Mouse (Mus musculus) urinary bladder, postnatal 36 days (tissue): ENCODE results near the gene 4930583I09Rik.

Source experiments
- DNase-seq, 2 experiments: peaks; one replicate each; pipeline ENCODE4 v3.0.0; 2022; ENCODE audit warnings: low spot score in 2 of 2, mixed read lengths in 1 of 2

Gene 4930583I09Rik

GRCm38 (mm10) chr17:64835928-64836327 is at the start of gene 4930583I09Rik:
Gene 4930583I09Rik, minus strand, starts transcription at chr17:64836071.
- DNase-seq = no peak

DNA sequence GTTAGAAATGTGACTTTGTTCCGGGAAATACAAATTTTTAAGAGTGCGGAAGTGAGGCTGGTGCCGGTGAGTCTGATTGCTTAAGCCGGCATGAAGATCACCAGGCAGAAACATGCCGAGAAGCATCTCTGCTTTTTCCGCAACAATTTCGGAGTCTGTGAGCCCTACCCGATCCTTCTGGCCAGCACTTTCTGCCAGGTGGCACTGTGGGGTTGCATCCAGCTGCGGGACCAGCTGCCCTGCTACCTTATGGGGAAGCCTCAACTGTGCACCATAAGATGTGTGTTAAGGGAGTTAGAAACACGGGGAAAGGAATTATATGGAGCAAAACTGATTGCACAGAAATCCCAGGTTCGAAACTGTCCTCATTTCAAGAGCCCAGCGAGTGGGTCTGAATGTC is 40.2 kb upstream of the 4930583I09Rik start:
- DNase-seq = no peak

DNA sequence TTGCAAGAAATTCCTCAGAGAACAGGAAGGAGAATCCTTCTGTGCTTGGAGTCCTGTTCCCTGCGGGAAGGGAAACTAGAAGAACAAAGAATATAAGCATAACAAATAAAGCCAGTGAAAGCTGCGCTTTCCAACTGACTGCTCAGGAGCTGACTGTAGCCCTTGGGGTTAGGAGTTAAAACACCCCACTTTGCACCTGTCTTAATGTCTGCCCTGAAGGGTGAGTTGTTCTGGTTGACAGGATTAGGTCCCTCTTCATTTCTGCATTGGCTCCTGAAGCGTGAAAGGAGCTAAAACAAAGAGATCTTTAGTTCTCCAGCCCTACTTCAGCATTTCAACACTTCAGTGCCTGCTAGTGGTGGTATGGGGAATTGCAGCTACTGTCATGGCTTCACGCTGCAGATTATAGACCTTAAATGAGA is 37.8 kb upstream of the 4930583I09Rik start:
- peak; percentile 13 to 19 for DNase-seq

GRCm38 (mm10) chr17:64863817-64864216 is 27.9 kb upstream of the 4930583I09Rik start:
- DNase-seq = no peak

- DNase-seq = no peak
Observed at GRCm38 (mm10) chr17:64860963-64861362, 25.1 kb upstream of the 4930583I09Rik start.

DNA sequence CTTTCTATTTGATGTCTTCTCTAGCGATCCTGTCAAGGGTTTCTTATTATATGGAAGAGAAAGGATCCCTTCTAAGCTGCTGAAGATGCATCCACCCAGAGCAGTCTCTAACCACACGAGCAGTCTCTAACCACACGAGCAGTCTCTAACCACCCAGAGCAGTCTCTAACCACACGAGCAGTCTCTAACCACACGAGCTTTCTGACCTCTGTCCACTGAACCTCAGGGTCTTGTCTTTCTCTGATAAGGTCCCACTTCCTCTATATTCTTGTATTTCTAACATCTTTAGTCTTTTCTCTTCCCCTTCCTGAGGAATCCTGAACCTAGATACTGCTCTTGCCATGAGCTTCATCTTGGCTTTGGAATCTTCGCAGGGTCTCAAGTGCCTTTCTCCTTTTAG is 23.0 kb upstream of the 4930583I09Rik start:
- no peak for DNase-seq

- no peak for DNase-seq
Observed at GRCm38 (mm10) chr17:64848031-64848430, 12.2 kb upstream of the 4930583I09Rik start.

DNA sequence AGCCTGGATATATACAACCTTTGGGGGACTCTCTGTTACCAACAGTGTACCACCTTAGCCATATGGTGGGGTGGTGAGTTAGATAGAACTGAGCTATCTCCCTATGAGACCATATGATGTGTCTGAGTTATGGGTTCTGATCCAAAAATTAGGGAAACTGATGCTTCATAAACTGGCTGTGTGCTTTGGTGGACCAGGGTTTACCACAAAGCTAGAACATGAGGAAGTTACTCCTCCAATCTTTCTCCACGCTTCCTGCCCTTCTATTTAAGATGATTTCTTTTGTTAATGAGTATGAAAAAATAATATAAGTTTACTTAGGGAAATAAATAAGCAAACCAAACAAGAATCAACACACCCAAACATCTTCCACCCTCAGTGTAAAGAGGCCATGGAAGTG is 10.8 kb upstream of the 4930583I09Rik start:
- DNase-seq = no peak

- DNase-seq = no peak
Observed at GRCm38 (mm10) chr17:64836892-64837291, 1.0 kb upstream of the 4930583I09Rik start.

GRCm38 (mm10) chr17:64836352-64836751 is 481 bp upstream of the 4930583I09Rik start:
- no peak for DNase-seq

DNA sequence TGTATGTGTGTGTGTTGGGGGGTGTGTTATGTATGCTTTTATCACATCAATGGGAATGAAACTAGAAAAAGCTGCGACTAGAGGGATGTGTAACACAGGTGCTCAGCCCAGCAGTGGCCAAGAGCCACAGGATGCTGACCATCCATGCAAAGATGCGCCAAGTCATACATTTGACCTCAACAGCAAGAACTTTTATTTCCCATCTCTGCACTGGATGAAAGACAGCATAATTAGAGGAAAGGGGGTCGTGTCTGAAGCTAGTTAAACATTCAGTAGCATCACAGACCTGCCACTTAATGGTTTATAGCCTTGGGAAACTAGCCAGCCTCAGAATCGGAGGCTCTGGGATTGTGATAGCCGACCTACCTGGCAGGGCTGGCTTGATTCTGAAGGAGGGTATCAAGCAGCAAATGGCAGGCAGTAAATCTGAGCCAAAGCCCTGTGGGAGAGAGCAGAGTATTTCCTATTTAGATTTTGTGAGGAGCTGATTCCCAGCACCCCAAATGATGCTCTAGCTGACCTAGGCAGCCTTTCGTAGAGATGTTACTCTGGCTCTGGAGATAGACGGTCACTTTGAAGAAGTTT is 1.9 kb downstream of the 4930583I09Rik start:
- no peak for DNase-seq

- DNase-seq = no peak
Observed at GRCm38 (mm10) chr17:64833071-64833470, 2.8 kb downstream of the 4930583I09Rik start.

DNA sequence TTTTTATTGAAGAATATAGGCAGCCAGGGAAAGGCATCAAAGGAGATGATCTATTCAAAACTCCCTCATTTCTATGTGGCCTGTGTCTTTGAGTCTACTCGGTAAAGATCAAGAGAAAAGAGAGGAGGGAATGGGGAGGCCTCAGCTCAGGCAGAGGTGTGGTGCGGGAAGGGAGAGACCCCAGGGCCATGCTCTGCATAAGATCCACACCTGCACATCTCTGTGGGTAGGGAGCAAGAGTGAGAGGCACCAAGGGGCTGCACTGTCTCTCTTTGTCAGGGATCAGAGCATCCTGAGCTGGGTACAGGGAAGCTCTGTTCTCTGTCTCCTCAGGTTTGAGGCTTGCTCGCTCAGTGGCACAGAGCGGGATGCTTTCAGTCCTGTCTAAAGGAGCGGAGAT is 8.4 kb downstream of the 4930583I09Rik start:
- no peak for DNase-seq

- DNase-seq = no peak
Observed at GRCm38 (mm10) chr17:64826843-64827242, 9.0 kb downstream of the 4930583I09Rik start.

- DNase-seq = no peak
Observed at GRCm38 (mm10) chr17:64822561-64822960, 13.3 kb downstream of the 4930583I09Rik start.

GRCm38 (mm10) chr17:64820841-64821593 is 14.9 kb downstream of the 4930583I09Rik start:
- no peak for DNase-seq

DNA sequence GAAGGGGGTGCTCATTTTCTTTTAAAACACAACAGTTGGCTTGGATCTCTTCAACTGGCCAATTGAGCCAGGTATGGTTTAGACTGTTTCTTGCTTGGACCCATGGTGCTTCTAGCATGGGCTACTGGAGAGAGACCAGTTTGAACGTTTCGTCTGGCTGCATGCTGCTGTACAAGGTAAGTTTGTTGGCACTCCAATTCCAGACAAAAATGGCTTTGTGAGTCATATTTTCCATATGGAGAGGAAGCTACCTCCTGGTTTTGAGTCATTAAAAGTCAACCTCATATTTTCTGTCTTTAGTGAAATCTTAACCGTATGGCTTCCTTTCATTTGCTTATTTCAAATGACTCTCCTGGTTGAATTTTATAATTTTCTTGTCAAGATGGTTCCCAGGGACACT is 19.6 kb downstream of the 4930583I09Rik start:
- no peak for DNase-seq

GRCm38 (mm10) chr17:64815806-64816205 is 20.1 kb downstream of the 4930583I09Rik start:
- DNase-seq = no peak

- DNase-seq = no peak
Observed at GRCm38 (mm10) chr17:64813568-64813967, 22.3 kb downstream of the 4930583I09Rik start.

DNA sequence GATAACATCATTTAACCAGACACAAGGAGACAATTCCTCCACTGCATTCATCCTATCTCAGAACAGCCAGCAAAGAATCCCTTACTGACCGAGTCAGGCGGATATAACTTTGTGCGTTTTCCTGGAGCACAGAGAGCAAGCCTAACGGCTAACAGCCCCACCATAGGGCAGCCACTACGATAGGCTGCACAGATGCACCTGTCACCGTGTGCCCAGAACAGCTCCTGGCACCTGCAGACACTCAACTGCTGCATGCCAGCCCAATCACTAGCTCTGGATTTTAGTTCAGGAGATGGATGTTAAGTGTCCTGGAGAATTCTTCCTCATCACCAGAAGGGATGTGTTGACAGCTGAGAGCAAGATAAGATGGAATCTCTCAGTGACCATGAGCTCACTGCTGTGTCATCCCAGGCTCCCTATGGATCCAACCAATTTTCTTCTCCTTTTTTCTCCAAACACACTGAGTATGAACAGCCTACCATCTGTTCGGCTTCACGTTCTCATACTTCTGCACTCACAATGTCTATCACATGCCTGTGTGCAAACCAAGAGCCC is 29.8 kb downstream of the 4930583I09Rik start:
- DNase-seq = no peak

DNA sequence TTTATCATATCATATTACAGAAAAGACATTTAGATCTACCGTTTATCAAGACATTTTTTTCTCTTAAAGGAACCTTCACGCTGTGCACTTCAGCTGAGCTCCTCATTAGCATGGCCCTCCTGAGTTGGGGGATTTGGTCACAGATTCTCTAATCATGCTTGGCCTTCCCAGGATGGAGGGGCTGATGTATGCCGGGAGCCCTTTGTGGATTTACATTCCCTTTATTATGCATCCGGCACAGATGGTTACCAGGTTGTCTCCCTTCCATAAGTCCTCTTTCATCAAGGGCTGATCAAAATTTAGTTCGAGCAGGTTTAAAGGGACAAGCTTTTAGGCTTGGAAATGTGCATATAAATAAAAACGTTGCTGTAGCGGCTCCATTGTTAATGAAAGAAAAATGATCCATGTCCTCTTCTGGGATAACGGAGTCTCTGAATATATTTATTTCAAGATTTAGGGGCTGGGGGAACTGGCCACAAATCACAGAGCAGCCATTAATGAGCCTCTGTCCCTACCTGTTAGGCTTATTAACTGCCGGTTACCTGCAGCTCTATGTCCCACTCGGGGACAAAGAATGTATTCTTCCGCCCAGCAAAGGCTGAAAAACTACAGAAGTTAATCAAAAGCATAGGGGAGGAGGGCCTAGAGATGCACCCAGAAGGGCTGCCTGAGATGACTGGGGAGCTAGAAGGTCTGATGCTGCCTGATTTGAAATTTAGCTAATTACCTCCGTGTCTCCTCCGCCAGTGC is 31.3 kb downstream of the 4930583I09Rik start:
- DNase-seq = no peak

DNA sequence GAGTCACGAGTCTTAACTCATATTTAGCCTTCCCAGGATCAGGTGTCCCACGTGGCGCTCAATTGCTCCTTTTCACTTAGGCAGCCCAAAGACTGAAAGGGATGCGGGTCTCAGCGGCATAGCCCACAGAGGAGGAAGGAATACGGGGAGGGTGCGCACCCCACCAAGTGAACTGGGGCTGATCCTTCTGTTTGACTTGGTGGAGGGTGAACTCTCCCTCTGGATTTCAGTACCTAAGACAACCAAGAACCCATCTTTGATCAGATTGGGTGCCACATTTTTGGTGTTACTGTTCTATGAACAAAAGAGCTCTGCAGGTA is 33.0 kb downstream of the 4930583I09Rik start:
- no peak for DNase-seq
